Mouse (Mus musculus) macrophage (primary cell): ENCODE measurements around the gene Oaf. TPM values are rescaled to one million over a fixed set of nuclear protein-coding genes. Genes with fewer than 3 reads are reported as not detected.

Source experiments
- H3K27ac ChIP-seq: fragments of 350-480 bp; formaldehyde crosslinking; 2 replicates; pipeline ENCODE4 v1.9.0; 2021
- H3K36me3 ChIP-seq: fragments of 350-480 bp; formaldehyde crosslinking; 2 replicates; pipeline ENCODE4 v1.9.0; 2021; ENCODE audit errors: inconsistent target
- H3K4me3 ChIP-seq: fragments of 350-480 bp; formaldehyde crosslinking; 2 replicates; pipeline ENCODE4 v1.9.0; 2021; ENCODE audit errors: inconsistent target
- H3K79me2 ChIP-seq: fragments of 350-480 bp; formaldehyde crosslinking; 2 replicates; pipeline ENCODE4 v1.9.0; 2021; ENCODE audit errors: inconsistent target
- WGBS: methylation state at CpG from one replicate; pipeline ENCODE4 v1.1.7; 2026; ENCODE audit warnings: inconsistent platforms; ENCODE audit not compliant: missing documents; 5-methylcytosine and 5-hydroxymethylcytosine counted together
- polyA plus RNA-seq: library from polyadenylated mRNA; stranded (reverse); fragments of 250-400 nt; gene quantifications from 3 replicates; pipeline ENCODE4 v1.2.4, GENCODE M21; 2018; ENCODE audit warnings: inconsistent platforms

Oaf gene
- polyA plus RNA-seq, 1 experiment from 2014 or later, result 2.5 TPM

DNA sequence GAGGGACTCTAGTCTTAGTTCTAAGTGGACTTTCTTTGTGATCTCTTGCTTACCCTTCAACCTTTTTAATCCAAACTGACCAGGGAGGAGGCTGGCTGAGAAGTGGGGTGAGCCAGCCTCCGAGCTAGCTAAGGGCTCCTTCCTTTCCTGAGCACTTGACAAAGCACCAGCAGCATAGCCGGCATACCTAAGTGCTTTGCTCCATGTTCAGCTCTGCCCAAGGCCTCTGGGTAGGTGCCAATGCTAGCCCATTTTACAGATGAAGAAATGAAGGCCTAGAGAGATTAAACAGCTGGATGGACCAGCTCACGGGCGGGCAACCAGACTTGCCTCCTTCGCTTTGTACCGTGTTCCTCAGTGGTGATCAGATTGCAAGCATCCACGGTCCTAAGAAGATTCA is 3.1 kb downstream of the Oaf start:
- H3K36me3 ChIP-seq, result no peaks in the 10 kb centered on the region
- H3K27ac ChIP-seq, result no peak overlapping the region
- no peaks in the 10 kb centered on the region for H3K79me2 ChIP-seq
- 88% methylated on average over 7 of the region's 7 CpGs for WGBS
- H3K4me3 ChIP-seq, result no peak overlapping the region

DNA sequence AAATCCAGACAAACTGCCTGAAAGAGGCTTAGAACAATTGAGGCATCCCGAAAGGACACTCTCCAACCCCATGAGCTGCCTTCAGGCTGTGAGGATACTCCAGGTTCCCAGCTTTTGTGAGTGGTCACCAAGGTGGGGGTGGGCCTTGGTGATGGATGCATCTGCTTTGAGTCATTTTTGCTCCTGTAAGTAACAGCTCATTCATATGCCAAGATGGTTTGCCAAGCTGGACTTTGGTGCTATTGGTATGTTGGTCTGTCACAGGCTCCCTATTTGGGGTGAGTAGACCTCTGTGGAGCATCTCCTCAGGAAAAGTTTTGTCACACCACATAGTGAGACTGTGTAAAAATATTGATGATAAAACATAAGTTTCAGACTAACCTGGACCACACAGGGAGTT is 3.6 kb downstream of the Oaf start:
- Histone ChIP-seq H3K36me3 (no peaks in the 10 kb centered on the region), H3K27ac (no peak overlapping the region), H3K79me2 (no peaks in the 10 kb centered on the region), H3K4me3 (no peak overlapping the region)
- 94% methylated on average over 1 of the region's 1 CpGs for WGBS

DNA sequence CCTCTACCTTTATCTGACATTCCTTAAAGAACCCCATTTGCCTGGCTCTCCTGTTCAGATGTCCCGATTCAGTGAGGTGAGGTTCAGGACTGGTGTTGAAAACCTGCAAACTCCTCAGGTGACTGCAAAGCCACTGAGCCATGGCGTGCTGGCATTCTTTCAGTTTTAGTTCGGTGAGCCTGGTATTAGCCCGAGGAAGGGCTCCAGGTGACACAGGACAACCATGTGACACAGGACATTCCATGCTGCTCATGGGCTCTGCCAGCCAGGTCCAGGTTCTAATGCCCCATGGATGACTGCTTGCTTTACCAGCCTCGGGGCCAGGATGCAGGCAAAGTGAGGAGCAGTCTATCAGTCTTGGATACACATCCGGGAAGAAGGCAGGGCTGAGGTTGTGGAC is 4.4 kb downstream of the Oaf start:
- Histone ChIP-seq H3K36me3 (no peaks in the 10 kb centered on the region), H3K27ac (no peak overlapping the region), H3K79me2 (no peaks in the 10 kb centered on the region), H3K4me3 (no peak overlapping the region)
- WGBS, result 96% methylated on average over 6 of the region's 6 CpGs

DNA sequence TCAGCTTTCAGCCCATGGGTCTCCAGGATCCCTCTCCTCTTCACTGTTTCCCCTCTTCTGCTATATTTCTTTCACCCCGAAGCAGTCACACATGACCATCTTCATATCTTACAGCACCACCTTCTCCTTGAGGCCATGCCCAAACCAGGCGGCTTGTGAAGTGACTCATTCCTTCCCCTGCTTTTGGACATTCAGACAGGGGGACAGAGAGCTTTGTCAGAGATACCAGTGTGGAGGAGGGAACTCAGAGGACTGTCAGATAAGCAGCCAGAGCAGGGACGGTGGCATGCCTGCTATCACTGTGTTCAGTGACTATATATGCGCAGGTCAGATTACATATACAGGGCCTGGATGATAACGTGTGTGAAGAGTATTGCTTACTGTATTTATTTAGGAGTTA is 5.2 kb downstream of the Oaf start:
- Histone ChIP-seq H3K4me3 (no peak overlapping the region), H3K36me3 (no peaks in the 10 kb centered on the region), H3K27ac (no peak overlapping the region), H3K79me2 (no peaks in the 10 kb centered on the region)
- WGBS, result 79% methylated on average over 5 of the region's 5 CpGs

DNA sequence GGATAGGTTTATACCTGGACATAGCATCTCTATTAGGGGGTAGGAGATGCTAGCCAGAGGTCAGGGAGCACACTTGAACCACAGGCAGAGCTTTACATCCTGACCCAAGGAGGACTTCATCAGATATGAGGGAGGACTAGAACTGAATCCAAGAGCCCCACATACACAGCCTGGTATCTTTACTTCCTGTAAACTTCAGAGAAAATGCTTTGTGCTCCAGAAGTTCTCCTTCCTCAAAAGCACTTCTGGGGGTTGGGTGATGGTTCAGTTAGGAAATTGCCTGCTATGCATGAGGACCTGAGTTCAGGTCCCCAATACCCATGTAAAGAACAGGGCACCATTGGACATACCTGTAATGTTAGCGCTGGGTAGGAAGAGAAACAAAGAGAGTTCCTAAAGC is 6.2 kb downstream of the Oaf start:
- WGBS, result 100% methylated on average over 1 of the region's 1 CpGs
- H3K27ac ChIP-seq, result no peak overlapping the region
- H3K36me3 ChIP-seq, result no peaks in the 10 kb centered on the region
- H3K79me2 ChIP-seq, result no peaks in the 10 kb centered on the region
- H3K4me3 ChIP-seq, result no peak overlapping the region

DNA sequence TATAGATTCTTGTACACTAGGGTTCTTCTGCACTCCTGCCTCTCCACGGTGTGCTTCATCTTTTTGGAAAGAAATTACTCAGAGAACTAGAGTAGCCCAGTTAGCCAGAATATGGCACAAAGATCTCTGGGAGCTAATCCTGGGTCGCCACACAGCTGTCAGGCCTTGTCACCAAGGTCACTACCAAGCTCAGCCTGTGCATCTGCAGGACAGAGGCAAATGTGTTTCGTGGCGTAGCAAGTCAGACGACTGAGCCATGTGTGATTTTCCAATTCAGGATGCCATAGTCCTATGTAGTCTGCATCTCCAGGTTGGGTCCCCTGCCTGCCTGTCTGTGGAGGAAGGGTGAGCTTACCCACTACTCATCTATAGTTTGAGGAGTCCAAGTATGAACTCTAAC is 6.7 kb downstream of the Oaf start:
- Histone ChIP-seq H3K27ac (no peak overlapping the region), H3K79me2 (no peaks in the 10 kb centered on the region), H3K4me3 (no peak overlapping the region), H3K36me3 (no peaks in the 10 kb centered on the region)
- 91% methylated on average over 5 of the region's 5 CpGs for WGBS

DNA sequence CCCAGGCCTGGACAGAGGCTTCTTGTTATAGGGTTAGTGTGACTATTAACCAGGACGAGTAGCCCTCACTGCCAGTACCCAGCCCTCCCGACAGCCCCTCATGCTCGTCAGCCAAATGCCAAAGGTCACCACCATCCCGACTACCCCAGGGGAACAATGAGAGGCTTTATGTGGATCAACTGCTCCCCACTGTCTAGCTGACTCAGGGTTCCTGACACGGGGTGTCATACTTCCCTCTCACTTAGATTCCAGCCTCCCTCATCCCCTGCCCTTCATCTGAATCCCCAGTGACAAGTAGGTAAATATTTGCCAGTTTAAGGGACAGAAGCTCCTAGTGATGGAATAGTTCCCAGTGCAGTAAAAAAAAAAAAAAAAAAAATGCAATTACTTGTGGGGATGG is 7.4 kb downstream of the Oaf start:
- WGBS, result 81% methylated on average over 5 of the region's 5 CpGs
- no peaks in the 10 kb centered on the region for H3K36me3 ChIP-seq
- H3K4me3 ChIP-seq, result no peak overlapping the region
- H3K27ac ChIP-seq, result no peak overlapping the region
- no peaks in the 10 kb centered on the region for H3K79me2 ChIP-seq

DNA sequence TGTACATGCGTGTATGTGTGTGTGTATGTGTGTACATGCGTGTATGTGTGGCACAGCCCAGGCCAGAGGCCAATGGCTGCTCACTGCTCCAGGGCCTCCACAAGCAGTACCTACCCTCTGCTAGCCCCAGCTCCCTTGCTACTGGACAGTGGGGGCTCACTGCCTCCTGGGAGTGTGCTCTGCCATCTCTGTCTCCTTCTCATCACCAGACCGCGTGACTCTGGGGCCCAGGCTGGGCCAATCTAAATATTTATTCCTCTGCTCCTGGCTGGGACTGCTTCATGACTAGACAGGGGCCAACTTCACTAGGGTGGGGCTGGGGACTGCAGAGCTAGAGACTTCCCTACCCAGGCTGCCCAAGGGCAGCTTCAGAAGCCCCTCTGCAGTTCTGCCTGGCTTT is 7.9 kb downstream of the Oaf start:
- Histone ChIP-seq H3K36me3 (no peaks in the 10 kb centered on the region), H3K4me3 (no peak overlapping the region), H3K79me2 (no peaks in the 10 kb centered on the region), H3K27ac (no peak overlapping the region)
- 96% methylated on average over 4 of the region's 4 CpGs for WGBS

DNA sequence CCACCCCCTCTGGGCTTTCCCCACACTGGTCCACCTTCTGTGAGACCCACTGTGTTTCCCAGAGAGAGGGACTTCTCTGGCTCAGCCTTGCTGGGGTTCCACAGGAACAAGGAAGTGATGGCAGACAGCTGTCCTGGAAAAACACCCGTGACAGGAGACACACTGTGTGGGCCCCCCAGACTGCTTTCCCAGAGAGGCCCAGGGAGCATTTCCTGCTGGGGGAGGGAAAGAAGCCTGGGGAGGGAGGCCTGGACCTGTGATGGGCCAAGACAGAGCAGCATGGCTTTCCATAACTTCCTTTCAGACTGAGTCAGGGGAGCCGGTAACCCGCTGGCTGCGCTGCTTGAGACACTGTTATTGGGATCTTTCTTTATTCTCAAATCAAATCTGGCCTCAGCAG is 8.8 kb downstream of the Oaf start:
- Histone ChIP-seq H3K4me3 (no peak overlapping the region), H3K27ac (no peak overlapping the region), H3K79me2 (no peaks in the 10 kb centered on the region), H3K36me3 (no peaks in the 10 kb centered on the region)
- WGBS, result 87% methylated on average over 4 of the region's 4 CpGs

DNA sequence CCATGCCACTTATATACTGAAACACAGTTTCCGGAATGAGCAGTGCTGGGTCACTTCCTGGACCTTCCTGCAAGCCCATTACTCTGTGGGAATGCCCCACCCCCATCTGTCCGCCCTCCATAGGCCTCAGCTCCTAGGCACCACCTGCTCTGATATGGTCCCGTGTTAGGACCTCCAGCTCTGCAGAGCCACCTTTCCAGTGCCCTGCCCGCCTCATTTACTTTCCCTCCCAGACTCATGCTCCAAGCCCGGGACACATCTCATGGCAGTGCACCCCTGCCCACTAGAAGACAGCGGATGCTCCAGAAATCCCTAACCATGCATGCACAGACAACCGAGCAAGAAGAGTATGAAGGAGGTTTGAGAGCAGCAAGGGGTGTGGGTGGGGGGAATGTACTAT is 9.7 kb downstream of the Oaf start:
- H3K27ac ChIP-seq, result no peak overlapping the region
- H3K4me3 ChIP-seq, result no peak overlapping the region
- no peaks in the 10 kb centered on the region for H3K79me2 ChIP-seq
- WGBS, result 93% methylated on average over 7 of the region's 7 CpGs
- no peaks in the 10 kb centered on the region for H3K36me3 ChIP-seq

DNA sequence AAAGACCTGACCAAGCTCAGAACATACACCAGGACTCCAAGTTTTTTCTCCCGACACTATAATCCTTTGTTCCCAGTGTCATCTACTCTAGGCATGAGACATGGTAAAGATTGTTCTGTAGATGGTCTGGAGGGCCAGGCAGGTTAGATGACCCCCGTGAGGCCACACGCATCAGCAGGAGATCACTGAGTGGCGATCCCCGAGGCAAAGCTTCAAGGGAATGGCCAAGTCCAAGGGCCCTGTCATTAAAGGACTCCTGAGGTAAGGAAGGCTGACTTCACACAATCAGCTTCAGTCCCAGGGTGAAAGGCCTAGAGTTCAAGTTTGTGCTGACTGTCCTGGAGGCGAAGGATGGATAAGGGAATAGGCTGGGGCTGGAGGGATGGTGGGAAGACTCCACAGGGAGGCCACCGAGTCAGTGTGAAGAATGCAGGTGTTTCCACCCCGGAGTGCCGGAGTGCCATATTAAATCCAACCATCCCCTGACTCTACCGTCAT is 10.3 kb downstream of the Oaf start:
- Histone ChIP-seq H3K27ac (no peak overlapping the region), H3K4me3 (no peak overlapping the region), H3K36me3 (no peaks in the 10 kb centered on the region), H3K79me2 (no peaks in the 10 kb centered on the region)
- 94% methylated on average over 10 of the region's 10 CpGs for WGBS

DNA sequence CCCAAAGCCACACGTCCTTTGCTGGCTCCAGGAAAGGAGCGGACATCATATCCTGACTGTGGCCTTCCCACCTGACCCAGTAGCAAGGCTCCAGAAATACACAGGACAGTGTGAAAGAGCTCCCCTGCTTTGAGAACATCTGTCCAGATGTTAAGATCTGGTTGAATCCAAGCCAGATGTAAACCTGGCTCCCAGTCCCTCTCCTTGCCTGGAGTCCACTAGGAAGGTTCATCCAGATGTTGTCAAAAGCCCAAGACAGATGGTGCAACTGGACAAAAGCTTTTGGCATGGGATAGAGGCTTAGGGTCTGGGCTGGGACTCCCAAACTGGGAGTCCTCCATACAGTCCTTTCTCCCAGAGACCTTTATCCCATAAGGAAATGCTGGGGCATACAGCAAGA is 11.0 kb downstream of the Oaf start:
- WGBS, result 100% methylated on average over 2 of the region's 2 CpGs
- H3K36me3 ChIP-seq, result no peaks in the 10 kb centered on the region
- H3K27ac ChIP-seq, result no peak overlapping the region
- no peak overlapping the region for H3K4me3 ChIP-seq
- no peaks in the 10 kb centered on the region for H3K79me2 ChIP-seq

DNA sequence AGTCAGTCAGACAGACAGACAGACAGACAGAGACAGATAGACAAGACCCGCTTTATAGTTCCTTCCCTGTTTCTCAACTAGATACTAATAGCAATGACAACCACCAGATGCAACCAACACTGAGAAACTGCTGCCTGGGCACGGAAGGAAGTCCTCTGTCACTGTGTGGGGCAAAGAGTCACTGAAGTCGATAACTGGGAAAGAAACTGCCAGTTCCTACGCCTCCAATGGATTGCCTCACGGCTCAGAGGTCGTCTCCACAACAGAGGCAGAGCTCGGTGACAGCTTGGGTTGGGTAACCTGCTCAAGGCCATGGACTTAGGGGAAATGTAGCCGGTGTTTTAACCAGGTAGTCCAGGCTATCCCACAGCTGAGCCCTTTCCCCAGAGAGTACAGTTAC is 12.1 kb downstream of the Oaf start:
- Histone ChIP-seq H3K27ac (no peak overlapping the region), H3K36me3 (no peaks in the 10 kb centered on the region), H3K4me3 (no peak overlapping the region), H3K79me2 (no peaks in the 10 kb centered on the region)
- 43% methylated on average over 8 of the region's 8 CpGs for WGBS

DNA sequence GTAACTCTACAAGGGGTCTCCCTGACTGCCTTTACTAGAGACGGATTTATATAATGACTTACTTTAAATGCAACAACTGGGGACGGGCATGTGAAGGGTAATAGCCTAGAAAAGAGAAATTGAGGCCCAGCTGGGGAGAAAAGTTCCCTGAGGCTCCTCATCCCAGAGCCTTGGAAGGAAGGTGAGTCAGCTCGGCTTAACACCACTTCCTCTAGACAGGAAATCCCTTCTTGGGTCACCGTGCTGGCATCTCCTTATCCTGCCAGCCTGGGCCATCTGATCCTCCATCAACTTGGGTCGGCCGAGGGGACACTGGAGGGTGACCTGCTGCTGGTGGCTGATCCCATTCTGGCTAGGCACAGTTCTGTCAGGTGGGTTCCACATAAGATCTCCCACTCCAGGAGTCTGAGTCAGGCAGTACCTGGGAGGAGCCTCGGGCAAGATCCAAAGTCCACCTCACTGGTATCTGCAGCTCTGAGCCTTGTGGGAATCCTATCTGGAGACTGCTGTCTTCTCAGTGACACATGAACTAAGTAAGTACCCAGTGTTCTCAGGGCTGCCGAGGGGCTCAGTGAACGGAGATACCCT is 13.0 kb downstream of the Oaf start:
- 70% methylated on average over 9 of the region's 9 CpGs for WGBS
- Histone ChIP-seq H3K79me2 (no peaks in the 10 kb centered on the region), H3K4me3 (no peak overlapping the region), H3K36me3 (no peaks in the 10 kb centered on the region), H3K27ac (no peak overlapping the region)

DNA sequence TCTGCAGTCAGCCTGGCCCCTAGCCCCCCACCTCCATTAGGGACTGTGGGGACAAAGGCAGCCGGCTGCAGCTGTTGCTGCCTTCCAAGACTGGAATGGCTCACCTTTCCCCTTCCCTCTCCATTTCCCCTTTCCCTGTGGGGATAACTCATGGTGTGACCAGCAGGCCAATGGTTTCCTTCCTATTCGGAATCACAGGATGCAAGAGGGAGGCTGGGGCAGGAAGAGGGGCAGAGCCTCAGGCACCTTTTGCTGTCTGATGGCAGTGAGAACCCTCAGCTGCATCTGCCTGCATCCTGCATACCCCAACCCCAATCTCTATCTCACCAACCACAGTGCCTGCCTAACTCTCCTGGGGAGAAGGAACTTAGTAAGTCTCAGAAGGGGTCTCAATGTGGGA is 14.2 kb downstream of the Oaf start:
- H3K4me3 ChIP-seq, result no peak overlapping the region
- no peaks in the 10 kb centered on the region for H3K36me3 ChIP-seq
- no peaks in the 10 kb centered on the region for H3K79me2 ChIP-seq
- WGBS, result 90% methylated on average over 1 of the region's 2 CpGs
- no peak overlapping the region for H3K27ac ChIP-seq

DNA sequence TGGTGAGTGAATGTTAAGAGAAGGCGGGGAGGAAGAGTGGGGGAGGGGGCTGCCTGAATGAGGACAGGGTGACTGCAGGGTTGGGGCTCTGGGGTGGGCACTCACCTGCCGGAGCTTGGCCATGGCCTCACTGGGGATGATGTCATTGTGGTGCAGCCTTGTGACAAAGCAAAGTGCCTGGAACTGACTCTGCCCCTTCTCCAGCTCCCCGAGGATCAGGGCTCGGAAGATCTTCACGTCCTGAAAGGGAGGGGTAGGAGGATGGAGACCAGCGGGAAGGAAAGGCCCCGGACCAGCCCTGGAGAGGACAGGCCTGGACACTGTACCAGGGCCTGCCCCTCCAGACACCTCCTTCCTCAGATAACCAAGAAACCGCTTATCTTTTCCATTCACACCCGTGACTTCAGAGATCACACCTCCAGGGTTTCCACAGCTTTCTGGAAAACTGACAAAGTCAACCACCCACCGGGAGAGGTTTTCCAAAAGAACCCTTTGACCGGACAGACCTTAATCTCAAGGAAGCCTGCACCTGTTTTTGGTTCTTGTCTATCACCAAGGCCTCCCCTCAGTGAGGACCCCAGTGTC is 14.8 kb downstream of the Oaf start:
- Histone ChIP-seq H3K4me3 (no peak overlapping the region), H3K36me3 (no peaks in the 10 kb centered on the region), H3K27ac (no peak overlapping the region), H3K79me2 (no peaks in the 10 kb centered on the region)
- WGBS, result 95% methylated on average over 9 of the region's 11 CpGs
